Mouse (Mus musculus) bone marrow macrophage, adult 2 months (primary cell): ENCODE results near the gene Tmem217.

Experiments used
- CTCF ChIP-seq: IDR thresholded peaks from 2 replicates; pipeline ENCODE4 v1.5.1; 2012; ENCODE audit warnings: low read depth, mild to moderate bottlenecking, low read length, moderate library complexity
- POLR2A ChIP-seq: IDR thresholded peaks from 2 replicates; pipeline ENCODE4 v1.6.1; 2012; ENCODE audit warnings: mild to moderate bottlenecking, low read depth, low read length, borderline replicate concordance

GRCm38 (mm10) chr17:29586921-29587320, 34.7 kb upstream of the Tmem217 start:
- no peak for TF ChIP-seq POLR2A
- no peak for TF ChIP-seq CTCF
